Mouse (Mus musculus): ENCODE results near the gene Mmd.
"Not testable (repeated sequence)": the region's sequence is repeated elsewhere in the genome, so short reads cannot be mapped to it uniquely, and the experiment has no call there.

Mmd gene

DNA sequence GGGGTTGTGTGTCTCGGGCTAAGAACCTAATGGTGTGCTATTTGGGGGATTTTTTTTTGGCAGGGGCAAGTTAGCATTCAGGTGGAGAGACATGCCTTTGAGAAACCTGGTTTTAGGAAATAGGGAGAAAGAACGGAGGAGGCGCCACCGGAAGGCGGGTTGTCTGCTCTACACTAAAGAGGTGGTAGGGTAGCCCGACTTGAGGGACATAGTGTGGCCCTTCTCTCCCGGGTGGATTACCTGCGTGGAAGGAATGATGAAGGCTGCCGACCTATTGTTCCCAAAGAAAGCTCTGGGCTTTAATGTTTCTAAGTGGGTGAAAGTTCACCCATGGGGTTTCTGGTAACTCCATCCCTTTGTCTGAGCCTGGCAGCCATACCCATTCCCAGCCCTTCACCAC is 933 bp downstream of the Mmd start:
- DNase-seq (ENCODE audit: low spot score) = no peak

DNA sequence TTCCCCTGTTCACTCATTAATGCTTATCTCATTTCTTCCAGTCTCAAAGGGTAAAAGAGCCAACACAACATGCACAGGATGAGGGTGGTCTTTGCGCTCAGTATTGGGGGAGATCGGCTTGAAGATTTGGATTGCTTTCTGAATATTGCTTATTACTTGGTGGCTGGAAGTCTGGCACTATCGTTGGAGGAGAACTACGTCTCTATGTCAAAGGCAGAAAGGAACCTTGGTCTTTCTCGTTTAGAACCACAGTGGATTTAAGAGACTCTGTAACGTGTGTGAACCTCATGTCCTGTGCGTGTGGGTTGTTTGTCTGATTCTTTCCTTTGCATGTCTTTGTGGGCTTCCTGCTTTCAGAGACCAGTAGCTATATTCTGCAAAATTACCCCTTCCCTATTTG is 1.5 kb downstream of the Mmd start:
- DNase-seq (ENCODE audit: low spot score) = no peak

DNA sequence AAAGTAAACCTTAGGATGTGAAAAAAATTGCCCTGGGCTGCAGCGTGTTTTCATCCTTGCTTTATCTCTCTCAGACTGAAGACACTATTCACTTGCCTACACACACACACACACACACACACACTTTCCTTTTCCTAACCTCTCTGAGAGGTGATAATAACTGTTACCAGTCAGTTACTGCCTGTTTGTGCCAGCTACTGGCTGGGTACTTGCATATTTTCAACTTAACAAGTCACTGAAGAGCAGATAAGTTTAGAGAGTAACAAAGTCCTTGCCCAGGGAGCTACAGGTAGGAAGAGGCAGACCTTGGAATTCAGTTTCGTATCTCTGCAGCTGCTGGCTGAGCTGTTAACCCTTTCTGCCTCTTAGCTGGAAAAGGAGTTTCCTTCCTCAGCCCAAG is 2.7 kb downstream of the Mmd start:
- DNase-seq (ENCODE audit: low spot score) = no peak

DNA sequence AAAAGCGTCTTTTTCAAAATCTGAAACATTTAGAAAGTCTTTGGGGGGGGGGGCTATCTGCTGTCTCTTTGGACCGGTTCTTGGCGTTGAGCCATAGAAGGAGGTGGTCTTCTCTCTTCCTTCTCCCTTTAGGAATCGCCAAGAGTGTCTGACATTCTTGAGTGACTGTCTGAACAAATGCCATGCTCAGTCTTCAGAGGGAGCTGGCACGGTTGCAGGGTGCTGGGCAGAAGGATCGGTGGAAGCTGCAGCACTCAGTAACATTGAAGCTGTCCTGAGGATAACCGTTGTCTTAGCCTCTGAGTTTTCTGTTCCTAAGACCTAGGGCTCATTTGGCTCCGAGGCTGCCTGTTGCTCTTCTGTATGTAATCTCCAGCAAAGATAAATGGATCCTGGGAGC is 3.1 kb downstream of the Mmd start:
- no peak for DNase-seq (ENCODE audit: low spot score)

DNA sequence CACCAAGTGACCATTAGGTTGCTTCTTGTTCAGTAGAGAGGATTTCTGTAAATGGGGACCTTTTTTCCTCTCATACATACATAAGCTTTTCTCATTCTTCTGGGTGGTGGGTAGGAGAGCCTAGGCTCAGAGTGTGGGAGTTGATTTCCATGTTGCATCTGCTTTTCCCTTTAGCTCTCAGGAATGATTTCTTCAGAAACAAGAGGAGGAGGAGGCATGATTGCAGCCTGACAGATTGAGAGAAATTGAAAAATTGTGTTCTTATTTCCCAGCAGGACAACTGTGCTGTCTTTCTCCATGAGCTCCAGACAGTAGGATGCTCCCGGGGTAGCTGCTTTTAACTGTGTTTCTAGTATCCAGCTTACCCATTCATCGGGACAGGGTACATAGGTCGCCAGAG is 5.3 kb downstream of the Mmd start:
- no peak for DNase-seq (ENCODE audit: low spot score)

DNA sequence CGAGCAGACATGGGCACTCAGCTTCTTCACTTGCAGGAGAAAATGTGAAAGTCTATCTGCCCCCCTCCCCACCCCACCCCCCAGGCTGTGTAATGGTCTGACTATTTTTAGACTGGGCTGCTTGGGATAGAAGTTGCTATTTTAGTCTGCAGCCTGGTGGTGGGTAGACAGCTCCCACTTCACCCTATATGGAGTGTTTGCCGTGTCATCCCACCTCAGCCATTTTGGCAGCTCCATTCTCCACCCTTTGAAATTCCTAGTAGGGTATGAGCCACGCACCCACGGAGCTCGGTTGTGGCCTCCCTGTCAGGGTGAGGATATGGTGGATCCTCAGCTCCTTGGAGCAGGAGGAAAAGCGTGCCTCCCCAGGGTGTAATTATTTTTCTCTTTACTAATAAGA is 6.4 kb downstream of the Mmd start:
- no peak for DNase-seq (ENCODE audit: low spot score)

DNA sequence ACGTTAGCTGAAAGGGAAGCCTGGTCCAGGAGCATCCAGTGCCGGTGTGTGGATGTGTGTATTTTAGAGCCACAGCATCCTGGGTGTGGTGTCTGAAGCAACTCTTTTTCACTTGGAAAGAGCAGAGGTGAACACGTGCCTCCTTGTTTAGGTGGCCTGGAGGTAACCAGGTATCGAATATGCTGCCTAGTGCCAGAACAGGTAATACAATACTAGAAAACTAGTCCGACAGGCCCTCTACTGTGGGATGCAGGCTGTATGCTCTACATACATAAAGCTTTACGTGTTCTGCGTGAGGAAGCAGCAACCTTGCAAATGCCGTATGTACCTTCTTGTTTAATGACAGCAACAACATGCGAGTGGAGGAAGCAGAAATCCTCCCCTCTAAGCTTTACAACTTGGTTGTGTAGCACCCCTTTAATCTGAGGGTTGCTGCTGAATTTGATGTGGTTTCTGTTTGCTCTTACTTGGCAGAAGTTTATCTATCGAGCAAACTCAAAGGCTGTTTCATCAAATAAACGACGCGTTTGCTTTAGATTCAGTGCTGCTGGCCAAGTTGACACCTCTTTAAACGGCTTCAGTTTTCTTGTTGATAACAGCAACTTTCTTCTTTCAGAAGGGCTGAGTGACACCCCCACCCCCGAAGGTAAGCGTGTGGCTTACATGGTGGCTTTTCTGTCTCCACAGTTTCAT is 7.7 kb downstream of the Mmd start:
- DNase-seq (ENCODE audit: low spot score) = no peak

DNA sequence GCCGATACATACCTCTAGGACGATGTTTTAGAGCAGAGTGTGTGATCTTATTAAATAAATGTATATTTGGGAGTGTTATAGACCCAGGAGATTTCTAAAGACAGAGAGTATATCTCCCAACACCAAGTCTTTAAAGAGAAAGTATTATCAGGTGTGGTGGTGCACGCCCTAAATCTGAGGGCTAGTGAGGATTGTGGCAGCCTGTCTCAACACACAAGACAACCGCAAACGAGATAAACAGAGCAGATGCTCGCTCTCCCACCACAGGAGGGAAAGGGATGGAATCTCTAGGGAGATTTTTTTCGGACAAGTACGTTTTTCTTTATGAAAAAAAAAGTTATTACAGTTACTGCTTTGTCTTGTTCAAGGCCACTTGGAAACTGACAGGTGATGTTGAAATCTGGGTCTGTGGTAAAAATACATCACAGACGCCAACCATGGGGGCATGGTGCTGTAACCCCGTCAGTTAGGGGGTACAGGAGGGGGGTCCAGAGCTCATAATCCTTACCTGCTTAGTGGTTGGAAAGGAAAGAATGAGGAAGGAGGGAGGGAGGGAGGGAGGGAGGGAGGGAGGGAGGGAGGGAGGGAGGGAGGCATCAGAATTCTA is 9.2 kb downstream of the Mmd start:
- DNase-seq (ENCODE audit: low spot score) = no peak

DNA sequence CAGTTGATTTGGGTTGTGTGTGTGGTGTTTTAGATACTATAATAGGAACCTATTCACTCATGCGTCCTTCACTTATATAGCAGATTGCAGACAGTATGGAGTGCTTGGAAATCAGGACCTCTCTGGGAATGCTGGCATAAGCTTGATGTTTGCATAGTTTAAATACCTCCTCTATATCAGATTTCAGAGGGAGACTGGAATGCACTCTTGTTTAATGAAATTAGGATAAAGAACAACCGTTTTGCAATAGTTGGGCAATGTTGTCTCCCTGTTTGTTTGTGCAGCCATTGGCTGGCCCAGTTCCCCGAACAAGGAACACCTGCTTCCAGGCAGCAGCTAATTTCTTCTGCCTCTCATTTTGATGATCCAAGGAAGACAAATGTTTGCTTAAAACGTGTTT is 9.8 kb downstream of the Mmd start:
- no peak for DNase-seq (ENCODE audit: low spot score)

DNA sequence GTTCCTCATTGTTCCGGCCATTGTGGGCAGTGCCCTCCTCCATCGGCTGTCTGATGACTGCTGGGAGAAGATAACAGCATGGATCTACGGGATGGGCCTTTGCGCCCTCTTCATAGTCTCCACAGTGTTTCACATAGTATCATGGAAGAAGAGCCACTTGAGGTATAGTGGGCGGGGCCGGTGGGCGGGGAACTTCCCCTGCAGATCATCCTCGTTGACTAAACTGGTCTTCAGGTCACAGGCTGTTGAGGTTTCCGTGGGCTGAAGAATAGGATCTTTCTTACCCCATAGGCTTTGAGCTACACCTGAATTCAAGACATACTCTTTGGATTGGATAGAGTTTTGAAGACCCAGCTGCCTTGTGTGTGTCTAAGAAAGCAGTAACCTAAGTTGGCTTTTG is 10.6 kb downstream of the Mmd start:
- no peak for DNase-seq (ENCODE audit: low spot score)

DNA sequence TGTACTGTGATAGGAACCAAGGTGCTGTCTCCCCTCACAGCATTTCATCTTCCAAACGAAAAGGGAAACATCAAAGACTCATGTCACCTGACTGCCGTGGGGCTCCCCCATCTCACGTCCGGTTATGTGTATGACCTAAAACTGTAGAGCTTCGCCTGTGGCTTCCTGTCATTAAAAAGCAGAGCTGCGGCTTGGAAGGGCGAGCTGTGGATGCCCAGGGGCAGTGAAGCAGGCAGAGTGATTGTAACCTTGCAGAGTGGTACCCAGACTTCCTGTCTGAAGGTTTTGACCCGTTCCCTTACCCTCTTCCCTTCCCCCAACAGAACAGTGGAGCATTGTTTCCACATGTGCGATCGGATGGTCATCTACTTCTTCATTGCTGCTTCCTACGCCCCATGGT is 14.9 kb downstream of the Mmd start:
- no peak for DNase-seq (ENCODE audit: low spot score)

DNA sequence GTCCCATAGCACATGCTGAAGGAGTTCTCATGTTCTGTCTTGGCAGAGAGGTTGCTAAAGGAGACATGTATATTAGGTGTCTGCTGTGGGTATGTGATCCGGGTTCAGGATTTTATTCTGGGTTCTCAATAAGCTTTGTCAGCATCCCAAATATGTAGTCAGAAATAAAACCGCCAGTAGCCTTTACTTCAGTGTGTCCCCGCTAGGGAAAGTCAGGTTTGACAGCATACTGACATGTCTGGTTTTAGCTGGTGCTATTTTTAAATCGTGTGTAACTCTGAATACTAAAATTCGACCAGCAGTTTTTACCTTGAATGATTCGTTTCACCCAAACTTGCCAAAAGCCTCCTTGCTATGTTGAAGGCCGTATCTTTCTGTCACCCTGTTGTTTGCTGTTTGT is 16.3 kb downstream of the Mmd start:
- no peak for DNase-seq (ENCODE audit: low spot score)

DNA sequence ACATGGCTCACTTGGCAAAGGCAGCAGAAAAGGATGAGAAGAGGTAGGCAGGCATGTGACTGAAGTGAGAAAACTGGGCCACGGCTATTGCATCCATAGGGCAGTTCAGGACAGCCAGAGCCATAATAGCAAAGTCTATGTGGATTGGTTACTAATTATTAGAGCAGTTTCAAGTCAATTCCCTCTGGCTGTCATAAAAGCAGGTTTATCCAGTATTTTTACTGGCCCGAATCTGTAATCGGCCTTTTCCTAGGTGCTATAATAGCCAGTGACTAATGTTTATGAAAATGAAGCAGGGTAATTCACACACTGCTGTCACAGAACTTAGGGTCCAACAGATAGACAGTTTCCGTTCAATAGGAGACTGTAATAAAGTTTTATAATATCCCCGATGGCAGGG is 19.7 kb downstream of the Mmd start:
- no peak for DNase-seq (ENCODE audit: low spot score)

DNA sequence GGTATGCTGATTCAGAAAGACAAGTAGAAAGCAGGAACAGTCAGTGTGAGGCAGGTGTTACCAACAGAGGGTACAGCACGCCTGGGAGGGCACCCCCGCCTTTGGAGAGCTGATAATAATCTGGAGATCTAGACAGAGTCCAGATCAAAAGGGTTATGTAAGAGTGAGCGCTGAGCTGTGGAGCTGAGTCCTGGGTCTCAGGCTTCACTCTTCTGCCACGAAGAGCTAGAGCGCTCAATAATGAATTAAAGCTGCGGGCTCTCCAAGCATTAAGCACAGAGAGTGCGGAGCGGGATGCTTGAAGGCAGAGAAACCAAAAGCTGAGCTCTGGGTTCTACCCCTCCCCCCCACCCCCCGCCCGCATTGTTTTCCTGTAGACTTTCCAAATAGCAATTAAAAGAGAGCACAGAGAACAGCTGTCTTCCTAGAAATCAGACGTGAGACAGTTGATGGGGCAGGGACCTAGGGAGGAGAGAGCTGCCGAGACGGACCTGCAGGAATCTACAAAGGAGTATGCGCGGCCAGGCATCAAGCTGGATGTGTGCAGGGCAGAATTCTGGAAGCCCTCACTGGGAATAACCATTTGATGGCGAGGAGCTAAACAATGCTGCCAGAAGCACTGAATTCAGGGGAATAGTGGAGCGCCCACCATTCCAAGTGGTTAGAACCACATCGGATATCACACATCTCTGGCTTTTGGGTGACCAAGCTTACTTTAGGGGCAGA is 20.3 kb downstream of the Mmd start:
- no peak for DNase-seq (ENCODE audit: low spot score)

DNA sequence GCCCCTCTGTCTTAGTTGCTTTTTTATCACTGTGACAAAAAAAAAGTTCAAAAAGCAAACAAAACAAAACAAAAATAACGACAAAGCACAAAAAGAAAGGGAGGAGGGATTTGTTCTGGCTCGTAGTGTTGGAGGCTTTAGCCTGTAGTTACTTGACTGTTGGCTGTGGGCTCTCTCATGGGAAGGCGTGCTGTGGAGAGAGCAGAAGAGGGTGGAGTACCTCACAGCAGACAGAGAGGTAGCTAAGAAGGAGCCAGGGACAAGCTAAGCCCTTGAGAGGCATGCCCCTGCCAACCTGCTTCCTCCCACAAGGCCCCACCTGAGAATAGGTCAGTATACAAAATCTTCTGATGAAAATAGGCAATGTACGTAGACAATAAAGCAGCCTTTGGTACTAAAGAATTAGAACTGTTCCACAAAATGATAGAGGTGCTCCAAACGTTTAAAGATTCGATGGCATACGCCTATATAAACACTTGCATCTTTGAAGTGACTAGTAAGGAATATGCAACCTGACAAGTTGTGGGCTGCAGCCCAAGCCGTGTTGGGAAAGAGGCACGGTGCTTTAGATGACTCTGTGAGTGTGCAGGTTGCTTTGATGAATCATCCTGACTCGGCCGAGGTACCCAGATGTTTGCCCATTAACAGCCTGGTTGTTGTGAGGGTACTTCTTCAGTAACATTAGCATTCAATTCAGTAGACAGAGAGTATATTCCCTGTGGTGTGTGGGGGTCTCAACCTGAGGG is 21.0 kb downstream of the Mmd start:
- DNase-seq (ENCODE audit: low spot score) = no peak

DNA sequence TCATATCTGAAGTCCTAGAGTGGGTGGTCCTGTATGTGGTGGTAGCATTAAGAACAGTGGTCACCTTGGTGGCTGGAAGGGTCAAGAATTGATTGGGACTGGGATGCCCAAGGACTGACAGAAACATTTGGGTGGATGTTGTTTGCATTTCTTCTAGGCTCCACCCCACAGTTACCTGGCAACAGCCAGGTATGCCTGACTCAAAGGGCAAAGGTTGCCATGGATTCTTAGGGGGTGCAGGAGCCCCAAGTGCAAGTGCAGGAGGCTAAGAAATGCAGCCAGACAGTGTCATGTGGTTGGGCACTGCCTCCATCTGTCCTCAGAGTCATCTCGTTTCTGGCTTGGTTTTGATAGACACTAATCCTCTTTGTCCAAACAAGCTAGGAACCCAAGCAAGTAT is 24.9 kb downstream of the Mmd start:
- no peak for DNase-seq (ENCODE audit: low spot score)

DNA sequence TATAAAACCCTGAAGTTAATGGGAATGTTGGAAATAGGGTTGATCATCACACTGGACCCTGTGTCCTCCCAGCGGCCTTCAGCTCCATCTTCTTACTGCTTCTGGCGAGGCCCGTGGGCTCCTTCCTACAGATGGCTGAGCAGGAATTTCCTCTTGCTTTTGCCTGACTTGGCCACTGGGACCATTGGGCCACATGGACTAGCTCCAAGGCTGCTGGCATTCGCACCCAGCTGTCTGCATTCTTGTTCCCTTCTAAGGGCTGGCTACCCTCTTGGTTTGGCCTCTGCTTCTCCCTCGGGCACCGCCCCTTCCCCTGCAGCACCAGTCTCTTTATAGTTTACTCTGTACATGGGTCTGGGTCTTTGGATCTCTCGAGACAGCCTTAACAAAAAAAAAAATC is 26.4 kb downstream of the Mmd start:
- no peak for DNase-seq (ENCODE audit: low spot score)

DNA sequence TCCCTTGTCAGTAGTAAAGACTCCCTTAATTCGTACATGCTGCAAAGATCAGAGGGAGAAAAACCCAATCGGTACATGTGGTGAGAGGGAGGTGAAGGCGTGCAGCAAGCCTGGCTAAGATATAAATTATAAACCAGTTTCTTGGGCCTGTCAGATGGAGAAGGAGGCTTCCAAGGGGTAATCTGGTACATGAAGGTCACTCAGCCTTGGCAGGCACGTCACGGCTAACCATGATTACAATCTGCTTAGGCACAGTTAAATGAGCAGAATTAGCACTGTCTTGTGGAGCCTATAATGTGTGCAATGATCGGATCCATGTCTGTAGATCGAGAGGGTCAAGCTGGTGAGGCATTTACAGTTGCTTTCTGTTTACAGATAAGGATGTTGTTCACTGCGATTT is 26.9 kb downstream of the Mmd start:
- DNase-seq (ENCODE audit: low spot score) = no peak

DNA sequence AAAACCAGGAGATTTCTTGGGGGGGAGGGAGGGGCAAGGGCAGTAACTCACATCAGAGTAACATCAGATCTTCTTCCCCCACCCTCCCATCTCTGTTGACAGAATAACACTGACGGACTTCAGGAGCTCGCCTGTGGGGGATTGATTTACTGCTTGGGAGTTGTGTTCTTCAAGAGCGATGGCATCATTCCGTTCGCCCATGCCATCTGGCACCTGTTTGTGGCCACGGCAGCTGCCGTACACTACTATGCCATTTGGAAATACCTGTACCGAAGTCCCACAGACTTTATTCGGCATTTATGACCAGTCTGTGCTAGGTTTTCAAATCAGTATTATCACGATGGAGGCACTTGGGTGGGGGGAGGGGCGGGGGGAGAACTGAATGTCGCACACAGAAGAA is 27.3 kb downstream of the Mmd start:
- DNase-seq (ENCODE audit: low spot score) = no peak

DNA sequence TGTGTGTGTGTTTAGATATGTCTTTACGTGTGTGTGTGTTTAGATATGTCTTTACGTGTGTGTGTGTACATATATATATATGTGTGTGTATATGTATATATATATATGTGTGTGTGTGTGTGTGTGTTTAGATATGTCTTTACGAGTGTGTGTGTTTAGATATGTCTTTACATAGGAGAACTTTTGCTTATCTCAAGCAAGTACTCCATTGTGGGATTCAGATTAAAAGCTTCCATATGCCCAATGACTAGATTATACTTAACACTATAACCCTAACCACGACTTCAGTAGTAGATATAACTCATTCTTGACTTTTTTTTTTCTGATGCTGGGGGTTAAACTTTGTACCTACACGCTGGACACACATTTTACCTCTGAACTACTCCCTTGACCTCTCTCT is 30.8 kb downstream of the Mmd start:
- DNase-seq (ENCODE audit: low spot score) = no peak

DNA sequence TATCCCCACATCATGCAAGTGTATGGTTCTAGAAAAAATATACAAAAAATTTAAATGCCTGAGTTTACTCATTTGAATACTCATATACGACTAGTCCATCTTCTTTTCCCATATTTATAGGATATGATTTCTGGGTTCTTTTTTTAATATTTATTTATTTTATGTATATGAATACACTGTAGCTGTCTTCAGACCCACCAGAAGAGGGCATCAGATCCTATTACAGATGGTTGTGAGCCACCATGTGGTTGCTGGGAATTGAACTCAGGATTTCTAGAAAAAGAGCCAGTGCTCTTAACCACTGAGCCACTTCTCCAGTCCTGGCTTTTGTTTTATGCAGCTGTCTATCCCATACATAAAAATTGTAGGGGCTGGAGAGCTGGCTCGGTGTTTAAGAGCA is 32.7 kb downstream of the Mmd start:
- not testable (repeated sequence) for DNase-seq (ENCODE audit: low spot score)

DNA sequence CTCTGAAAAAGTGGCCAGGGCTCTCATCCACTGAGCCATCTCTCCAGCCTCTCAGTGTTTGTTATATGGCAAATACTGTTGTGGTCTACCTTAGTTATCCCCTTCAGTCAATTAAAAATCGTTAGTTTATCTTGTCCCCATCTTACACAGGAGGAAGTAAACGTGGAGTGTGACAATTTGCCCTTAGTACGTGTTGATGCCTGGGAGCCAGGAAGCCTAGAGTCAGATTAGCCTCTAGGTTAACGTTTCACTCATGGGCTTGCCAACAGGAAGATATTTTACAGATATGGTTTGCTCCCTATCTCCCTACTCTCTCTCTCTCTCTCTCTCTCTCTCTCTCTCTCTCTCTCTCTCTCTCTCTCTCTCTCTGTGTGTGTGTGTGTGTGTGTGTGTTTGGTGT is 33.9 kb downstream of the Mmd start:
- DNase-seq (ENCODE audit: low spot score) = no peak

DNA sequence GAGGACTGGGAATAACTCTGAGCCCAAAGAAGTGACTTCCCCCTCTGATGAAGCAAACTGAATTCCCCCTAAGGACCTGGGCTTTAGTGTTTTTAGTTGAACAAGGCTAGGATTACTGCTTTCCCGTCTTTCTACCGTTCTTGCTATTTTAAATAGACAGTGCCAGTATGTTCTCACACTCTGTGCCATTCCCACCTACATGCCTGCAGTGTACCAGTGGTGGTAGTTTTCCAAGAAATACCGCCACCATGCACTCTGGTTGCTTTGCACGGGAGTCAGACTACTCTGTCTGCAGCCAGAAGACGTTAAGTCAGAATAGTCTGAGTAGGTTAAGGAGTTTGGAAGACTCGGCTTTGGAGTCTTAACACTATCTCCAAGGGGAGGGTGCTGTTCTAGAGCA is 34.3 kb downstream of the Mmd start:
- peak; percentile 49 for DNase-seq (ENCODE audit: low spot score)
